Mouse (Mus musculus) forebrain, embryonic 13.5 days (tissue): ENCODE measurements around the gene Ispd. TPM values are rescaled to one million over a fixed set of nuclear protein-coding genes. Genes with fewer than 3 reads are reported as not detected.

Experiments
- ATAC-seq: fragments of 200-750 bp; cut with Nextera tagmentation; 2 replicates; pipeline ENCODE4 v1.8.0; 2017
- H3K27ac ChIP-seq: fragments of 300-500 bp; sonication (generic); 2 replicates; pipeline ENCODE4 v1.5.1; 2015; ENCODE audit warnings: inconsistent platforms, mild to moderate bottlenecking, moderate library complexity
- H3K27me3 ChIP-seq: fragments of 300-500 bp; sonication (generic); 2 replicates; pipeline ENCODE4 v1.6.1; 2015; ENCODE audit warnings: mild to moderate bottlenecking, inconsistent platforms
- H3K36me3 ChIP-seq: fragments of 300-500 bp; sonication (generic); 2 replicates; pipeline ENCODE4 v1.6.1; 2015; ENCODE audit warnings: mild to moderate bottlenecking, inconsistent platforms; ENCODE audit not compliant: poor library complexity, severe bottlenecking
- H3K4me1 ChIP-seq: fragments of 300-500 bp; sonication (generic); 2 replicates; pipeline ENCODE4 v1.6.1; 2015; ENCODE audit warnings: inconsistent platforms
- H3K4me2 ChIP-seq: fragments of 300-500 bp; sonication (generic); 2 replicates; pipeline ENCODE4 v1.6.1; 2015; ENCODE audit warnings: inconsistent platforms, mild to moderate bottlenecking, moderate library complexity
- H3K4me3 ChIP-seq: fragments of 300-500 bp; sonication (generic); 2 replicates; pipeline ENCODE4 v1.5.1; 2015; ENCODE audit warnings: mild to moderate bottlenecking, inconsistent platforms
- H3K9ac ChIP-seq: fragments of 300-500 bp; sonication (generic); 2 replicates; pipeline ENCODE4 v1.6.1; 2015; ENCODE audit warnings: mild to moderate bottlenecking, inconsistent platforms
- H3K9me3 ChIP-seq: fragments of 300-500 bp; sonication (generic); replicated peaks from 2 replicates; pipeline ENCODE4 v1.6.1; 2016; ENCODE audit warnings: inconsistent platforms
- WGBS: fragments of 180-500 bp; shearing (Covaris S2); methylation state at CpG from one replicate; pipeline ENCODE4 v1.1.7; 2015; 5-methylcytosine and 5-hydroxymethylcytosine counted together
- polyA plus RNA-seq: library from polyadenylated mRNA; unstranded; fragments of >200 nt; fragmentation: Nextera tagmentation; extraction: Ambion mirVana; gene quantifications from 2 replicates; pipeline ENCODE4 v1.2.1, GENCODE M21; 2015

The Ispd gene
- polyA plus RNA-seq, 1 experiment from 2014 or later, result 6.8 TPM

DNA sequence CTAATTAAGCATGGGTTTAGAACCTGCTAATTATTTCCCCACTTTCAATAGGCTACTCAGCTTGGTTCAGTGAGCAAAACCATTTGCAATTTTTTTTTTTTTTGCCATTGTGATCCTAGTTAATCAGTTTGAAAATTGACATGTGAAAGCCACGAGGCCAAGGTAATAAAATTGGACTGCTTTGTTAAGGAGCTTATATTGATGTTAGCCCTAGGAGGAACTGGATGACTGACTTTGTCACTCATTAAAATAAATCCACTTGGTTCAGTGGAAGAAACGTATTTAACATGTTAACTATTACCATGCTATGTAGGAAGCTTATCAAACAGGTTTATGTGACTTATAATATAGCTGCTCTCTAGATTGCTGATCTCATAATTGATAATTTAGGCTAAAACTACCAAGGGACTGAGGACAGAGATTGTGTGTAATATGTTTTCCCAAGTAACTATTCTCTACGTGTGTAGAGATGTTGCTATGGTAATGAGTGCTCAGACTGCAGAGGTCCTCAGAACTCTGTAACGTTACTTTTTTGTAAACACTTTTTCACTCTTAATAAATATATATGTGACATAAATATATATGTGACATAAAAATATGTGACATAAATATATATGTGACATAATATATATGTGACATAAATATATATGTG, 150.3 kb downstream of the Ispd start:
- Histone ChIP-seq H3K9me3 (no peaks in the 10 kb centered on the region), H3K27ac (no peak overlapping the region), H3K27me3 (no peaks in the 10 kb centered on the region), H3K36me3 (no peaks in the 10 kb centered on the region), H3K4me3 (no peak overlapping the region), H3K4me2 (no peak overlapping the region), H3K4me1 (peaks cover 8% of the 10 kb centered on the region; the same call in 1 of the 2 replicates), H3K9ac (no peak overlapping the region)
- WGBS, result 25% methylated on average over 4 of the region's 4 CpGs
- peak; percentile 38; the same call in 1 of the 2 replicates for ATAC-seq

DNA sequence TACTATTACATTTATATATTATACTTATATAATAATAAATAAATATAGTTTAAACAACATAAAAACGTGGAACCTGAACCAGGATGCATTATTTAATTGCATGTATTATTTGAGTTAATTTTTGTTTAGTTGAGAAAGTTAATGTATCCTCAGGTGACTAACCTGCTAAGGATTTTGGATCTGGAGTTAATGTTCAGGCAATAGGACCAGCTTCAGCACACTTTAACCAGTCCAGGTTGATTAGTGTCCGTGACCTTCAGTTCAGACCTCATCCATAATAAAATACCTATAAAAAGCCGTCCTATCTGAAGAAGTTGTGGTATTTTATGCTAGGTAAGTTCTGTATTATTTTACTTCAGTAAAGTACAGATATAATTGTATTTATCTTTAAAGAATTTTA, 151.3 kb downstream of the Ispd start:
- WGBS, result 86% methylated on average over 3 of the region's 3 CpGs
- Histone ChIP-seq H3K4me1 (peaks cover 8% of the 10 kb centered on the region; the same call in 1 of the 2 replicates), H3K9me3 (no peaks in the 10 kb centered on the region), H3K4me3 (no peak overlapping the region), H3K27me3 (no peaks in the 10 kb centered on the region), H3K36me3 (no peaks in the 10 kb centered on the region), H3K9ac (no peak overlapping the region), H3K4me2 (no peak overlapping the region), H3K27ac (no peak overlapping the region)
- ATAC-seq, result no peak

DNA sequence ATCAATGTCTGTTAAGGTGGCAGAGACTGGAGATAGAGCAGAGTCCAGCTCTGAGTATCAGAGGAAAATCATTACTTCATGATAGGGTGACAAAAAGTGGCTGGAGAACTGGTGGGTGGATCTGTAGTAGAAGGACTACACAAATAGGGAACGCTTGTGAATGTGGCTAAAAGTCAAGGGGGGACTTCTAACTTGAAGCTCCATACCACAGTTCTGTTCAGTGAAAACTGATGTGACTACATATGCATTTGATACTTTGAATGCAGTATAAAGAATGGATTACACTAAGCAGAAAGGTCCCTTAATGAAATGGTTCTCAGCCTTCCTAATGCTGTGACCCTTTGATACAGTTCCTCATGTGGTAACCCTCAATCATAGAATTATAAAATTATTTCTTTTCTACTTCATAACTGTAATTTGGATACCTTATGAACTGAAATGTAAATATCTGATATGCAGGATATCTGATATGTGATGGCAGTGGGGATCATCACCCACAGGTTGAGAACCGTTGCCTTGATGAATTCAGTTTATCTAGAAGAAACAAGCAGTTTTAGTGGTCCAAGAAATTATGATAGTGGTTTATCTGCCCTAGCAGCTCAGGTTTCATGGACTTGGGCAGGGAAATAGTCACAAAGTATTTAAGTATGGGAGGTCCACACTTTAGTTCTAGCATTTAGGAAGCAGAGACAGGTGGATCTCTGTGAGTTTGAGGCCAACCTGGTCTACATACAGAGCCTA, 152.1 kb downstream of the Ispd start:
- 92% methylated on average over 2 of the region's 2 CpGs for WGBS
- no peak overlapping the region for H3K4me2 ChIP-seq
- H3K9ac ChIP-seq, result no peak overlapping the region
- H3K27me3 ChIP-seq, result no peaks in the 10 kb centered on the region
- no peak overlapping the region for H3K27ac ChIP-seq
- H3K9me3 ChIP-seq, result no peaks in the 10 kb centered on the region
- no peak for ATAC-seq
- peaks cover 8% of the 10 kb centered on the region; the same call in 1 of the 2 replicates for H3K4me1 ChIP-seq
- no peak overlapping the region for H3K4me3 ChIP-seq
- no peaks in the 10 kb centered on the region for H3K36me3 ChIP-seq

DNA sequence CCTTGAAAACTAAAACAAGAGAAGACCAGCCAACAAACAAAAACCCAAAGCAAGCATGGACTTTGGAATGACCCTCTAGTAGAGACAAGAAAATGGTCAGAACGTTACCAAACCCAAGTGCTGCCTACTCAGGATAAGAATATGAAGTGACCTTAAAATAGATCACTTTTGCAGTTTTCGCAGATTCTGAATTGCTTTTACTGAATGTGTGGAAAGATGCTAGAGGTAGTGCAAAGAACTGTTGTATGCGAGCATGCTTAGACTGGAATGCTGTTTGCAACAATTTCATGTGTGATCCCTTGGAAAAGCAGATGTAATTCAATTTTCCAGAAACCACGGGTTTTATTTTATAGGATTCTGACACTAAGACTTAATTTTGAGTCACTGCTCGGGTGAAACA, 153.3 kb downstream of the Ispd start:
- WGBS, result 88% methylated on average over 5 of the region's 5 CpGs
- H3K4me1 ChIP-seq, result peaks cover 8% of the 10 kb centered on the region; the same call in 1 of the 2 replicates
- ATAC-seq, result no peak

DNA sequence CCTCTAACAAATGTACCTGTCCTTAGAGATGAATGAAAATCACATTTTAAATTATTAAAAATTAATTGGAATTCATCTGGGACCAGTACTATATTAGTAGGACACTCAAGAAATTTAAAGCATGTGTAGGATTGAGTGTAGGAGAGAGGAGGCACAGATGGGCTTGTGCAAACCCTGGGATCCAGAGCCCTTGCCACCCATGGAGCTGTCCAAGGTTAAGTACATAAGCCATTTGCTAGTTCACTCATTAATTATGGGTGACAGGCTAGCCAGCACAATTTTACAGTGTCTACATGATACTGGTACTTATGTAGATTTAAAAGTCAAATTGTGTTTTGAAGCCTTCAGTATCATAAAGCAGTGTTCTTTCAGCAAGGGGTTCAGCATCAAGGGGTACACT, 164.1 kb downstream of the Ispd start:
- Histone ChIP-seq H3K36me3 (no peaks in the 10 kb centered on the region), H3K4me1 (no peaks in the 10 kb centered on the region), H3K9me3 (no peaks in the 10 kb centered on the region), H3K4me3 (no peak overlapping the region), H3K27ac (no peak overlapping the region), H3K27me3 (no peaks in the 10 kb centered on the region), H3K9ac (no peak overlapping the region), H3K4me2 (no peak overlapping the region)
- ATAC-seq, result no peak

More for the DNA sequence above, 153.3 kb downstream of the Ispd start:
- no peaks in the 10 kb centered on the region for H3K36me3 ChIP-seq
- no peak overlapping the region for H3K4me3 ChIP-seq
- H3K9me3 ChIP-seq, result no peaks in the 10 kb centered on the region
- no peaks in the 10 kb centered on the region for H3K27me3 ChIP-seq
- no peak overlapping the region for H3K4me2 ChIP-seq
- H3K27ac ChIP-seq, result no peak overlapping the region
- H3K9ac ChIP-seq, result no peak overlapping the region

DNA sequence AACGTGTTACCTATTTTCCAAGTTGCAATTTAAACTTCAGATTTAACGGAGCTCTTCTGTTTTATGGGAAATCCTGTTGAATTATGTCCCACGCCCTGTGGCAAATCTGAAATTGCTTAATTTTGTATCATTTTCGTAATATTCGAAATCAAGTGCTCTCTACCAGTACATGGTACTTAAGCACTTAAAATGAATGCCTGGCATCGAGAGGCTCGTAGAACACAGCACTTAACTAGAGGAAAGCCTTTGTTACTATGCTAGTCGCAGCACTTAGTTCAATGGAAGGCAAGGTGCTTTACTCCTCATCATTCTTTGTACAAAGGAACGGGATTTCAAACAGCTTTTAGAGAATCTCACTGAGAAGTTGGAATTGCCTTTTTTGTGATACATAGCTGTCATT, 168.2 kb downstream of the Ispd start:
- no peak overlapping the region for H3K27ac ChIP-seq
- no peaks in the 10 kb centered on the region for H3K9me3 ChIP-seq
- H3K36me3 ChIP-seq, result no peaks in the 10 kb centered on the region
- no peak overlapping the region for H3K9ac ChIP-seq
- no peak for ATAC-seq
- H3K4me2 ChIP-seq, result no peak overlapping the region
- no peaks in the 10 kb centered on the region for H3K4me1 ChIP-seq
- H3K4me3 ChIP-seq, result no peak overlapping the region
- WGBS, result 78% methylated on average over 9 of the region's 9 CpGs
- no peaks in the 10 kb centered on the region for H3K27me3 ChIP-seq

DNA sequence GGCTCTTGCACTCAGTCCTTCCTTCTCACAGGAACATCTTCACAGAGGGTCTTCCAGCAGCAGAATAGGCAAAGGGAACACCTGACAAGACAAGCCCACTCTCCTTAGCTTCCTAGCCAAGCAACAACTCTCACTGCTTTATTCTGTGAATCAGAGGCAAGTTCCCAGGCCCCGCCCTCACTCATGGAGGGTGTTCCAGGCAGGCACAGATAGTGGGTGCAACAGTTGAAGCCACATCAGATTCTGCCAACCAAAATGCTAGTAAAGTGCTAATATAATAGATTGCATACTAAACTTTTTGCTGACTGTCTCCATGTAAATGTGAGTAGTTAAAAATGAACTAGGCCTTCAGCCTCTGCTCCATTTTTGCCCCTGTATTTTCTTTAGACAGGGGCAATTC, 173.4 kb downstream of the Ispd start:
- Histone ChIP-seq H3K4me1 (no peaks in the 10 kb centered on the region), H3K27ac (no peak overlapping the region), H3K4me2 (no peak overlapping the region), H3K9ac (no peak overlapping the region), H3K27me3 (no peaks in the 10 kb centered on the region), H3K9me3 (no peaks in the 10 kb centered on the region), H3K36me3 (no peaks in the 10 kb centered on the region), H3K4me3 (no peak overlapping the region)
- no peak for ATAC-seq
- 93% methylated on average over 1 of the region's 1 CpGs for WGBS

DNA sequence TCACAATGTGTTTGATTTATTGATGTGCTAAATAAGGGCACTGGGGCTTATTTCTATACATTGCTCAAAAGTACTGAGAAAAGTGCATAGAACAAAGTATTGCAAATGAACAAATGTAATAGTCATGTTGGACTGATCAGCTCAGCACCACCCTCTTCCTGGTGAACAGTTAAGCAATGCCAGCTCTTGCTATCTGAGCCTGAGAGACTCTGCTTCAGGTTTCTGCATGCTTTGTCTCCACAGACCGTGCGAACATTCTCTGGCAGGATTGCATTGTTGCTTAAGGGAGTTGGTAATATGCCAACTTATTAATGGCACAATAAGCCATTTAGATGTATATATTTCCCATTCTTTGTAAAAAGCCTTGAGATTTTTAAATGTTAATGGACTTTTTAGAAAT, 182.9 kb downstream of the Ispd start:
- Histone ChIP-seq H3K27ac (no peak overlapping the region), H3K9me3 (no peaks in the 10 kb centered on the region), H3K36me3 (no peaks in the 10 kb centered on the region), H3K4me1 (no peaks in the 10 kb centered on the region), H3K4me3 (no peak overlapping the region), H3K4me2 (no peak overlapping the region), H3K27me3 (no peaks in the 10 kb centered on the region), H3K9ac (no peak overlapping the region)
- no peak for ATAC-seq
- WGBS, result 53% methylated on average over 2 of the region's 2 CpGs

DNA sequence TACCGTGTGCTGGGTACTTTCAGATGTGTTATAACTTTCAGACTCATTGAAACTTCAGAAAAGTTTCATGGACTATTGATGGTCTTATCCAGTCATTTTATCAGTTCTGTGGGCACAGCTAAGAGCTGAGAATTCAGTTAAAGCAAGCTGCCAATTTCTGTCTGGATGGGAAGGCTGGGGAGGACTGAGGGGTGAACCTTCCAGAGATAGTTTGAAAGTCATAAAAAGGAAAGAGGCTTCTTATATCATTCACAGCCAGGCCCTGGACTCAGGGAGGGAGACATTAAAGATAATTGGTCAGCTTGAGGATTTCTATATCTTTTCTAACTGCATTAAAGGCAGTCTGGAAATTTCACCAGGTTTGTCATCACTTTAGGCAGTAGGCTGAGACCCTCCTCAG, 185.7 kb downstream of the Ispd start:
- WGBS, result 100% methylated on average over 1 of the region's 1 CpGs
- no peak overlapping the region for H3K27ac ChIP-seq
- H3K4me1 ChIP-seq, result no peaks in the 10 kb centered on the region
- no peaks in the 10 kb centered on the region for H3K36me3 ChIP-seq
- no peaks in the 10 kb centered on the region for H3K9me3 ChIP-seq
- H3K27me3 ChIP-seq, result no peaks in the 10 kb centered on the region
- H3K9ac ChIP-seq, result no peak overlapping the region
- no peak overlapping the region for H3K4me3 ChIP-seq
- no peak for ATAC-seq
- H3K4me2 ChIP-seq, result no peak overlapping the region

DNA sequence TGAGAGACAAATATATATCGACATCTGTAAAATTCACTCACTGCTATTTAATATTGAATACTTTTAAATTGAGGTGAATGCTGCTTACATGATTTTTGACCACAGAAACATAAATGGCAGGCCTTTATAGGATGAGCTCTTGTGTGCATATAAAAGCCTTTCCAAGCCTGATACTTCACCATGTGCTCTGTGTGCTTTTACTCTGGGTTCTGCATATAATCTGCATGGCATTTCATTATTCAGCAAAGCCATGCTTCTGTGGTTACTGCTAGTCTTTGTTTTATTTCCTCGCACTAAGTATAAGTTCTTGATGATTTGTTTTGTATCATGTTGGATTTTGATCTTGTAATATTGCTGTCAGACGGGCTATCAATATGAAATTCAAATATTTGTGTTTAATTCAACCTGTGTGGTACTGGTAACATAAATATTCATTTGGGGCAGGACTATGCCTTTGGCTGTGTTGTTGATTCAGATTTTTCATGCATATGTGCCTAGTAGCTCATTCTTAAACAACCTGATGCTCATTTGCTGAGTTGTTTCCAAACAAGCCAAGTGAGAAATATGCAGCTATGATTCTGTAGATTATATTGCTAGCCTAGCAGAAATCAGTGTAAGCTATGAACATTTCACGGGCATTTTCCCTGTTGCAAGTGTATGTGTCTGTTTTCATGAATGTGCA, 189.3 kb downstream of the Ispd start:
- WGBS, result 89% methylated on average over 4 of the region's 4 CpGs
- no peak overlapping the region for H3K4me2 ChIP-seq
- no peak overlapping the region for H3K27ac ChIP-seq
- H3K9me3 ChIP-seq, result no peaks in the 10 kb centered on the region
- H3K36me3 ChIP-seq, result no peaks in the 10 kb centered on the region
- H3K9ac ChIP-seq, result no peak overlapping the region
- H3K4me3 ChIP-seq, result no peak overlapping the region
- H3K27me3 ChIP-seq, result no peaks in the 10 kb centered on the region
- ATAC-seq, result no peak; the same call in 1 of the 2 replicates
- H3K4me1 ChIP-seq, result no peaks in the 10 kb centered on the region

DNA sequence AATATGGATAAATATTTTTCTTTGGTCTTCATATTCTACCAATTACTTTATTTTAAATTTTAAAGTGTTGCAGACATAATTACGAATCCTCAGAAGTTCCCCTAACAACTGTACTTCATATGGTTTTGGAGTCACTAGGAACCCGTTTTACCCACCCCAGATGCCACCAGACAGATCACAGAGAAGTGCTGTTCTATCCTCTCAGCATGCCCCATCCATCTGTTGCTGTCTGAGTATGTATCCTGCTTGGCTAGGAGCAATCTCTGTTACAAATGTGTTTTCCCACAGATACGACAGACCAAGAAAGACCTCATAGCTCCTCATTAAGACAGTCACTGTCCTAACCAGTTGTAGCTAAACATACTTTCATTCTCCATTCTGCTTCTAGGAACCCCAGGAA, 203.6 kb downstream of the Ispd start:
- Histone ChIP-seq H3K9ac (no peak overlapping the region), H3K4me3 (no peak overlapping the region), H3K27me3 (no peaks in the 10 kb centered on the region), H3K4me2 (no peak overlapping the region), H3K4me1 (no peaks in the 10 kb centered on the region), H3K27ac (no peak overlapping the region), H3K36me3 (no peaks in the 10 kb centered on the region), H3K9me3 (no peaks in the 10 kb centered on the region)
- 76% methylated on average over 3 of the region's 3 CpGs for WGBS
- ATAC-seq, result no peak

DNA sequence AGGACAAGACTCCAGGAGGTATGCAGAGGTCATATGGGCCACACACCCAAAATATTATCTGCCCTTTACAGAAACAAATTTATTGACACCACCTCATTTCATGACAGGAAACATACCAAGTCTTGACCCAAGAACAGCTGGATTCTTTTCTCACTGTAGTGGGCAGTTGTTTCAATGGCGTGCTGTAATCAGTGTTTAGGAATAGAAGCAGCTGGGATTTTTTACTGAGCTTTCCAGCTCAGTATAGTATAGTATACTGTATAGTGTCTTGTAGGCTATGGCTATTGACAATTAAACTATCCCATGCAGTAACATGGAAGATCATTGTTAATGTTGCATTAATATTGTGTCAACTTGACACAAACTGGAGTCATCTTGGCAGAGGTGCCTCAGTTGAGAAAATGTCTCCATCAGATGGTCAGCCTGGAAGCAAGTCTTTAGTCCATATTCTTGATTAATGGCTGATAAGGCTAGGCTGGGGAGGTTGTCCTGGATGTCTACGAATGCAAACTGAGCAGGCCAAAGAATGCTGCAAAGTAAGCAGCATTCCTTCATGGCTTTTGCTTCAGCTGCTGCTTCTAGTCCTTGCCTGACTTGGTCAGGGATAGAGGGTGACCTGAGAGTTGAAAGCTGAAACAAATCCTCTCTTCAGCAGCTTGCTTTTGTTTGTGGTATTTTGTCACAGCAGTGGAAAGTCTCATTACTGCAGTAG, 216.4 kb downstream of the Ispd start:
- ATAC-seq, result no peak
- Histone ChIP-seq H3K4me3 (no peak overlapping the region), H3K27ac (no peak overlapping the region), H3K4me1 (no peaks in the 10 kb centered on the region), H3K9ac (no peak overlapping the region), H3K9me3 (no peaks in the 10 kb centered on the region), H3K36me3 (no peaks in the 10 kb centered on the region), H3K4me2 (no peak overlapping the region), H3K27me3 (no peaks in the 10 kb centered on the region)
- 82% methylated on average over 2 of the region's 2 CpGs for WGBS
